Mouse (Mus musculus) retina, postnatal 7 days (tissue): ENCODE measurements at regions not wholly inside any gene's neighbourhood (a gene's known extent, or its start where the extent isn't known, plus 50 kb on each side); places are given as distances from the start of the nearest gene placed in this dataset.

Experiments used
- DNase-seq: peaks from one replicate; pipeline ENCODE4 v3.0.0-alpha.2; 2012; ENCODE audit warnings: low read depth, low spot score

- no peak for DNase-seq
Observed at GRCm38 (mm10) chr5:101596996-101597395, 67.8 kb downstream of the Nkx6-1 start.

GRCm38 (mm10) chr5:101591236-101591635 is 73.6 kb downstream of the Nkx6-1 start:
- DNase-seq = no peak

- DNase-seq = no peak
Observed at GRCm38 (mm10) chr5:101590341-101591124, 74.3 kb downstream of the Nkx6-1 start.

GRCm38 (mm10) chr5:101572966-101573365 is 91.8 kb downstream of the Nkx6-1 start:
- DNase-seq = no peak

GRCm38 (mm10) chr5:101565770-101566169 is 99.0 kb downstream of the Nkx6-1 start:
- no peak for DNase-seq

GRCm38 (mm10) chr5:101560366-101560765 is 104.4 kb downstream of the Nkx6-1 start:
- DNase-seq = no peak

- no peak for DNase-seq
Observed at GRCm38 (mm10) chr5:101558279-101558987, 106.4 kb downstream of the Nkx6-1 start.

- DNase-seq = no peak
Observed at GRCm38 (mm10) chr5:101557156-101557555, 107.6 kb downstream of the Nkx6-1 start.

GRCm38 (mm10) chr5:101543326-101543725 is 121.5 kb downstream of the Nkx6-1 start:
- DNase-seq = no peak

GRCm38 (mm10) chr5:101539818-101540217 is 125.0 kb downstream of the Nkx6-1 start:
- no peak for DNase-seq

- no peak for DNase-seq
Observed at GRCm38 (mm10) chr5:101539254-101539549, 125.6 kb downstream of the Nkx6-1 start.

GRCm38 (mm10) chr5:101538410-101539253 is 126.2 kb downstream of the Nkx6-1 start:
- DNase-seq = no peak

- DNase-seq = no peak
Observed at GRCm38 (mm10) chr5:101537518-101538380, 127.0 kb downstream of the Nkx6-1 start.

GRCm38 (mm10) chr5:101535451-101535850 is 129.3 kb downstream of the Nkx6-1 start:
- DNase-seq = no peak

GRCm38 (mm10) chr5:101525346-101525745 is 139.4 kb downstream of the Nkx6-1 start:
- no peak for DNase-seq

- peak; percentile 23 for DNase-seq
Observed at GRCm38 (mm10) chr5:101524670-101525069, 140.1 kb downstream of the Nkx6-1 start.

GRCm38 (mm10) chr5:101523902-101524301 is 140.9 kb downstream of the Nkx6-1 start:
- no peak for DNase-seq

- DNase-seq = no peak
Observed at GRCm38 (mm10) chr5:101523490-101523889, 141.3 kb downstream of the Nkx6-1 start.

GRCm38 (mm10) chr5:101520935-101521655 is 143.7 kb downstream of the Nkx6-1 start:
- DNase-seq = no peak

GRCm38 (mm10) chr5:101518791-101519547 is 145.8 kb downstream of the Nkx6-1 start:
- DNase-seq = no peak
